In the genomic region with DNA sequence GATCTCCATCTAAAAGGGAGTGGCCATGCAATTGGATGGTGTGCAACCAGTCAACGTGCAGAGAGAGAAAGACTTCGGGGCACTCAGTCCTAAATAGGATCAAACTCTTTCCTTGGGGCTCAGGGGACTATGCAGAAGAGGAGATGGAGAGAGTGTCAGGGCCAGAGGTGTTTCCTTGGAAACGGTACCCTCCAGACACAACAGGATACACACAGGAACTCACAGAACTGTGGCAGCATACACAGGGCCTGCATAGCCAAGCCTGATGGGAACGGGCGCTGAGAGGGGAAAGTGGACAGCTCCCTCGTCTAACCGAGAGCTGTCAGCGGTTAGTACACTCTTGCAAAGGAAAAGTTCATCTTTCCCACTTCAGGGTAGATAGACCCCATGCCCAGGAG, we compare ENCODE assay signal across 14 mouse cellular contexts. TPM values are rescaled to one million over a fixed set of nuclear protein-coding genes. Genes with fewer than 3 reads are reported as not detected.
A peak's percentile ranks its signal among the peaks of the same experiment; 100 is the strongest.
DNase-seq lines count a peak whose midpoint lies in the region; TF ChIP-seq lines count a peak whose summit lies in the region.
"Had no signal": no experiment of that assay in that cellular context is flagged by ENCODE, and none has a peak within 500 bp of the region (broad histone marks: within the 10 kb centered on the region; RNA-seq: fewer than 3 reads in every experiment).

No protein-coding gene starts in this region.

- no peak for TF ChIP-seq POLR2A in spleen, adult 2 months (IDR thresholded peaks at IDR 0.05; ENCODE audit: low read depth, low read length)
- no peak for TF ChIP-seq POLR2A in thymus, adult 2 months (IDR thresholded peaks at IDR 0.05; ENCODE audit: control insufficient read depth, extremely low read depth, insufficient read depth, low read length, poor library complexity)

- peaks cover 13% of the 10 kb centered on the region; the same call in 1 of the 2 replicates for H3K4me1 ChIP-seq in spleen, adult 2 months (ENCODE audit: control insufficient read depth, insufficient read depth, insufficient read length)
- peaks cover 10% of the 10 kb centered on the region for H3K4me1 ChIP-seq in thymus, adult 2 months (replicated peaks; ENCODE audit: control insufficient read depth, insufficient read depth, low read length)
- H3K4me1 ChIP-seq: forebrain, embryonic 13.5 days; midbrain, embryonic 13.5 days had no signal

- DNase-seq in gastrocnemius, adult 2 months = no peak
- no peak for DNase-seq in gastrocnemius, postnatal 36 days
- no peak for DNase-seq in layer of hippocampus, adult 2 months (ENCODE audit: low spot score in 2 of 2)
- no peak for DNase-seq in layer of hippocampus, postnatal 10 days (ENCODE audit: low spot score in 2 of 2)
- DNase-seq in spleen, adult 2 months (ENCODE audit: low read depth in 1 of 2, low spot score in 2 of 2) = no peak
- no peak for DNase-seq in spleen, adult 12 weeks (ENCODE audit: low spot score)
- DNase-seq in left cerebral cortex, adult 9 months (ENCODE audit: low spot score in 2 of 2) = no peak
- DNase-seq in thymus, adult 2 months = no peak
- DNase-seq: cerebellum, adult 11-12 months; right cerebral cortex, adult 18-20 months; thymus, postnatal 4 days had no signal

- intact Hi-C loops in gastrocnemius, adult 2 months (cut with DNase I) = no loop called here
- intact Hi-C loops in gastrocnemius, postnatal 36 days (cut with DNase I) = no loop called here

- peak overlapping the region; percentile 61 for H3K27ac ChIP-seq in gastrocnemius, adult 2 months
- H3K27ac ChIP-seq in layer of hippocampus, adult 2 months = 0 out of 2 replicates have a peak overlapping the region, but pooled peaks have one; percentile 7
- H3K27ac ChIP-seq in spleen, adult 2 months (ENCODE audit: insufficient read depth, low read length) = peak overlapping the region; percentile 25; the same call in 1 of the 2 replicates
- no peak overlapping the region for H3K27ac ChIP-seq in thymus, adult 2 months (ENCODE audit: control insufficient read depth, insufficient read depth, low read length)
- H3K27ac ChIP-seq: forebrain, embryonic 13.5 days; limb, embryonic 12.5 days; midbrain, embryonic 13.5 days had no signal

- TF ChIP-seq CTCF in gastrocnemius, adult 2 months (IDR thresholded peaks at IDR 0.05) = no peak
- TF ChIP-seq CTCF in layer of hippocampus, adult 2 months (conservative IDR thresholded peaks at IDR 0.05) = no peak
- TF ChIP-seq CTCF in spleen, adult 2 months (IDR thresholded peaks at IDR 0.05; ENCODE audit: extremely low read depth, insufficient read depth, insufficient read length, insufficient replicate concordance) = no peak
- no peak for TF ChIP-seq CTCF in thymus, adult 2 months (IDR thresholded peaks at IDR 0.05; ENCODE audit: borderline replicate concordance, control insufficient read depth, extremely low read depth, insufficient read depth, low read length, poor library complexity)

- H3K27me3 ChIP-seq in spleen, adult 2 months (ENCODE audit: control insufficient read depth, insufficient read depth, low read length) = no peaks in the 10 kb centered on the region
- H3K27me3 ChIP-seq in thymus, adult 2 months (ENCODE audit: control insufficient read depth, insufficient read depth, low read length) = no peaks in the 10 kb centered on the region
- H3K27me3 ChIP-seq: forebrain, embryonic 13.5 days; limb, embryonic 12.5 days; midbrain, embryonic 13.5 days had no signal

- H3K4me3 ChIP-seq in gastrocnemius, adult 2 months = no peak overlapping the region
- H3K4me3 ChIP-seq in layer of hippocampus, adult 2 months = no peak overlapping the region
- no peak overlapping the region for H3K4me3 ChIP-seq in spleen, adult 2 months (ENCODE audit: extremely low read depth, insufficient read depth, insufficient read length)
- H3K4me3 ChIP-seq in thymus, adult 2 months (ENCODE audit: control insufficient read depth, insufficient read depth, low read length) = no peak overlapping the region
- H3K4me3 ChIP-seq: forebrain, embryonic 13.5 days; limb, embryonic 12.5 days; midbrain, embryonic 13.5 days had no signal

- WGBS in spleen, adult 2 months = 82% methylated on average over 8 of the region's 8 CpGs
- WGBS in thymus, adult 2 months = 85% methylated on average over 8 of the region's 8 CpGs

- H3K36me3 ChIP-seq in spleen, adult 2 months (ENCODE audit: control insufficient read depth, insufficient read depth, low read length) = no peaks in the 10 kb centered on the region
- H3K36me3 ChIP-seq in thymus, adult 2 months (ENCODE audit: control insufficient read depth, insufficient read depth, low read length) = no peaks in the 10 kb centered on the region
- H3K36me3 ChIP-seq: limb, embryonic 12.5 days; midbrain, embryonic 13.5 days had no signal

RNA-seq across cellular contexts. Expression of a gene that starts 13.5 kb away (rescaled TPM):
- total RNA-seq in gastrocnemius, adult 2 months (2021) = 1 to 10 TPM; 4.3 to 6.4 TPM
- total RNA-seq in gastrocnemius, postnatal 36 days (2021) = 1 to 10 TPM; 4.4 to 4.8 TPM
- 1 to 10 TPM; 5.9 to 6.1 TPM for total RNA-seq in layer of hippocampus, adult 2 months (2021)
- 1 to 10 TPM; 4.2 to 4.7 TPM for total RNA-seq in layer of hippocampus, postnatal 10 days (2021)
- polyA plus RNA-seq in spleen, adult 2 months (2012; rRNA removed) = 21.4 and 25.6 TPM in 2 replicates
- polyA plus RNA-seq in thymus, adult 2 months (2012; rRNA removed) = 10.4 and 11.1 TPM in 2 replicates
